In genomic region chr14:56530788-56531187, GRCm38 (mm10) we compare ENCODE assay signal across 7 mouse cellular contexts.
"Had no signal": no experiment of that assay in that cellular context is flagged by ENCODE, and none has a peak within 500 bp of the region (broad histone marks: within the 10 kb centered on the region; RNA-seq: fewer than 3 reads in every experiment).

No protein-coding gene starts in this region.

- DNase-seq: kidney, postnatal 10 days; lung, embryonic 14.5 days; lung, postnatal 14 days; right cerebral cortex, adult 18-20 months; right cerebral cortex, postnatal 25 days; thymus, postnatal 4 days had no signal

- ATAC-seq: liver, embryonic 12.5 days had no signal
